Mouse (Mus musculus) kidney, adult 2 months (tissue): Measurements from ENCODE around the gene Sidt1. TPM values are rescaled to one million over a fixed set of nuclear protein-coding genes. Genes with fewer than 3 reads are reported as not detected.
"Not testable (repeated sequence)": the region's sequence is repeated elsewhere in the genome, so short reads cannot be mapped to it uniquely, and the experiment has no call there.

Experiments
- DNase-seq: peaks from one replicate; pipeline ENCODE4 v3.0.0; 2021
- H3K27ac ChIP-seq: fragments of 200-500 bp; 2 replicates; pipeline ENCODE4 v1.5.1; 2012; ENCODE audit warnings: low read depth, low read length, control low read depth, inconsistent platforms; ENCODE audit not compliant: insufficient read depth
- H3K27me3 ChIP-seq: fragments of 200-500 bp; replicated peaks from 2 replicates; pipeline ENCODE4 v1.6.1; 2012; ENCODE audit warnings: mild to moderate bottlenecking, moderate library complexity, low read length, inconsistent platforms; ENCODE audit not compliant: control insufficient read depth, insufficient read depth
- H3K36me3 ChIP-seq: fragments of 200-500 bp; 2 replicates; pipeline ENCODE4 v1.6.1; 2012; ENCODE audit warnings: mild to moderate bottlenecking, moderate library complexity, low read length, inconsistent platforms; ENCODE audit not compliant: control insufficient read depth, insufficient read depth
- H3K4me1 ChIP-seq: fragments of 200-500 bp; 2 replicates; pipeline ENCODE4 v1.6.1; 2011; ENCODE audit warnings: low read length; ENCODE audit not compliant: control insufficient read depth, insufficient read depth
- H3K4me3 ChIP-seq: fragments of 200-500 bp; 2 replicates; pipeline ENCODE4 v1.5.1; 2011; ENCODE audit warnings: mild to moderate bottlenecking, low read depth, low read length, control low read depth; ENCODE audit not compliant: insufficient read depth
- CTCF ChIP-seq: fragments of 200-500 bp; conservative IDR thresholded peaks from 2 replicates; pipeline ENCODE4 v1.5.1; 2011; ENCODE audit warnings: low read depth, mild to moderate bottlenecking, control low read depth, low read length, moderate library complexity, mixed read lengths; ENCODE audit not compliant: insufficient read depth, insufficient read length
- POLR2A ChIP-seq: fragments of 200-500 bp; IDR thresholded peaks from one replicate; pipeline ENCODE4 v1.6.1; 2011; ENCODE audit warnings: low read depth, low read length, control low read depth
- WGBS: fragments of 180-500 bp; shearing (Covaris S2); methylation state at CpG from one replicate; pipeline ENCODE4 v1.1.7; 2018; 5-methylcytosine and 5-hydroxymethylcytosine counted together
- polyA plus RNA-seq: library from polyadenylated mRNA; depleted of rRNA; stranded (reverse); fragments of >200 nt; gene quantifications from 2 replicates; pipeline ENCODE4 v1.2.3, GENCODE M21; 2012

The Sidt1 gene
- polyA plus RNA-seq, 1 experiment, result 1.6 TPM

DNA sequence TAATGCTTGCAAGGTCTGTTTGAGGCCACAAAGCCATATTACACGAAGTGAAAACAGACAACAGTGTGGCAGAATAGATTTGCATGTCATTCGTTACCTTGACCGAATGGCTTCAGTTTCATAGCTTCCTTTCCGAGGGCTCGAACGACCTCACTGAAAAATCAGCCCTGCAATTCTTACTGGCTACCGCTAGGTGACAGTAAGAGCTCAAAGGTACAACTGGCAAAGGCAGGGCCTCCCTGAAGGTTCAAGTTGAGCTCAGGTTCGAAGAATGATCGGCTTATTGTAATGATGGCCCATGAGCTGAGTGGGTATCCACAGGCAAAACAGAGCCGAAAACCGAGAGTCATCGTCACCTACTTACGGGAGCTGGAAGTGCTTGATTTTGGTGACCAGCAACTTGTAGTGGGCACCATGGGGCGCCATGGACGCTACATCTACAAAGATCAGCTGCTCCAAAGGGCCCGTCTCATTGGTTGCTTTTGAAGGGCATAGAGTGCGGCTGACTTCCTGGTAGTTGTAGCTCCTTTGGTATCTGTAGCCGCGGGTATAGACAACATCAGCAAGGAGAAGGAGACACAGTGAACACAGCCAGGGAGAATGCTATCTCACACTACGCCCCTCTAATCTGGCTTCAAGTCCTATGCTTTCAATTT lies 33.4 kb downstream of the Sidt1 start:
- Histone ChIP-seq H3K4me1 (no peaks in the 10 kb centered on the region), H3K27me3 (no peaks in the 10 kb centered on the region), H3K4me3 (no peak overlapping the region), H3K36me3 (no peaks in the 10 kb centered on the region), H3K27ac (no peak overlapping the region)
- no peak for DNase-seq
- no peak for TF ChIP-seq POLR2A
- peak; percentile 54 for TF ChIP-seq CTCF
- 84% methylated on average over 20 of the region's 20 CpGs for WGBS

DNA sequence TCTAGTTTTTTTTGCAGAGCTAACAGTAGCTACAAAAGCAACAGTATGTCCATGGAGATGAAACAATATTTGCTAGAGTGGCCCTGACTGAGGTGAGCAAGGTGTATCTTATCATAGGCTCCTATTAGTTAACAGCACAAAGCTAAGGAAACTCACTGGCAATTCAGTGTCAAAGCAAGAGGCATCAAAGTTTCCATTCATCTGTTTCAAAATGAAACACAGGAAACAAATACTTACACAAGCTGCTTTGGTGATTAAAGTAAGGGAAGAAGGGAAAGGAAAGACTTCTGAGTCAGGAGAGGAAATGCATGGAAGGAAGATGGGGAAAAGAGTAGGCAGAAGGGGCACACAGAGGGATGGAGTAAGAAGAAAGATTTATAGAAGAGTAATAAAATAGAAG lies 39.0 kb downstream of the Sidt1 start:
- H3K4me1 ChIP-seq, result no peaks in the 10 kb centered on the region
- no peak overlapping the region for H3K27ac ChIP-seq
- no peaks in the 10 kb centered on the region for H3K27me3 ChIP-seq
- no peak for TF ChIP-seq CTCF
- TF ChIP-seq POLR2A, result no peak
- no peak overlapping the region for H3K4me3 ChIP-seq
- DNase-seq, result no peak
- H3K36me3 ChIP-seq, result no peaks in the 10 kb centered on the region

DNA sequence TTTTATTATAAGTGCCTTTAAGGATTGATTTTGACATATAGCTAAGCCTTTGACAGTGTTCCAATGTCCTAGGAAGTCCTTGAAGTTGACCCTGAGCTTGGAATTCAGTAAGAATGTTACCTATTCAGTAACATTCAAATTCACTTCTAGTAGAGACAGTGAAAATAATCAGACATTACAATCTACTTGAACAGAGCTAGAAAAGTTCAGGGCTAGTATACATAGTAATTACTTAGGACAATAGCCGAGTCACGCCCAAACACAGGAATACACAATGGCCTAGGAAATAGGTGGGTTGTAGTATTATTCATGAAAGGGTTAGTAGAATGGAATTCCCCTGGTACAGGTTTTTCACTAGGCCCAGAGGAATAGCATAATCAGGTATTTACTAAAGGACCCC lies 40.3 kb downstream of the Sidt1 start:
- 97% methylated on average over 2 of the region's 2 CpGs for whole genome bisulfite sequencing
- not testable (repeated sequence) for H3K27me3 ChIP-seq, H3K27ac ChIP-seq, H3K4me1 ChIP-seq, H3K36me3 ChIP-seq, H3K4me3 ChIP-seq, DNase-seq

DNA sequence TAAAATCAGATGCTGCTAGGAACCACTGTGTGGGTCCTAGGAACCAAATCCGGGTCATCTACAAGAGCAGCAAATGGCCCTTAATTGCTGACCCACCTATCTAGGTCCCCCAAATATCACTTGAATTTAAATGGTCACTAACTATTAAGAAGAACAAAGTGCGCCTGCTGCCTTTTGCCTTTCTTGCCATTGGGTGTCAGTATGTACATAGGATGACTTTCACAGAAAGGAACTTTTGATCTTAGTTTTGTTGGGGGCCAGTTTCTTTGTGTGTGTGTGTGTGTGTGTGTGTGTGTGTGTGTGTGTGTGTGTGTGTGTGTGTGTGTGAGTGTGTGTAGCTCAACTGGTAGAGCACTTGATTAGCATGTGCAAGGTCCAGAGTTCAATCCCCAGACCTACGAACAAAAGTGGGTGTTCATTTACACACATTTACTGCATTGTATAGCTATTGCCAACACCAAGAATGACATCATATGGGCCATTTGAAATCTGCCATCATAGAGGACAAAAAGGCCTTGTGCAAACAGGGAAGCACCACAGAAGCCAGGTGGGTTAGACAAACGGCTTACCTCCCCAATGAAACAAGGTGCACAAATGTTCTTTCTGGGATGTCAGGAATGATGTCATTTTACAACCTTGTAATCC lies 43.9 kb downstream of the Sidt1 start:
- H3K27ac ChIP-seq, result no peak overlapping the region
- no peaks in the 10 kb centered on the region for H3K27me3 ChIP-seq
- H3K4me3 ChIP-seq, result no peak overlapping the region
- no peaks in the 10 kb centered on the region for H3K36me3 ChIP-seq
- DNase-seq, result no peak
- WGBS, result 70% methylated on average over 4 of the region's 4 CpGs
- no peak for TF ChIP-seq CTCF
- TF ChIP-seq POLR2A, result no peak
- no peaks in the 10 kb centered on the region for H3K4me1 ChIP-seq

DNA sequence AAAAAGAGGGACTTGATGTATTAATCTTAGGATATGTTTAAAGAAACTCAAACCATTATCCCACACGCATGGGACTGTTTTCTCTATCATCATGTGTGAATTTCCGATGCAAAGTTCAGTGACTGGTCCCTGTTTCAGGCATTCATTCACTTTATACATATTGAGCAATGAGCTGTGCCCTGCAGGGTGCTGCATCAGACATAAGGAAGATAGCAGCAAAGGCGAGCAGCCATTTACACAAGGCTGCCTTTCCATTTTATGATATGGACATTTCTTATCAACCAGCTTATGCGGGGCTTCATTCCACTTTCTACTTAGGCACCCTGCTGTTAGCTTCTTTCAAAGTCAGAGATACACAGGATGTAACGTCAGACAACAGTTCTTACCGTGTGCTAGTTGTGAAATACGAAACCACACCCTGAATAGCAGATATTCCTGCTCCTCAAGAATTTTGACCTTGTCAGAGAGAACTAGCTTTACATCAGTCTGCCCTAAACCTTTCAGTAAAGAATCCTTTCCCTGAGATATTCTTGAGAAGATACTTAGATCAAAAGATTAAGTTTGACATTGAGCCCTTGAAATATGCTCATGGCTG lies 45.5 kb downstream of the Sidt1 start:
- no peak overlapping the region for H3K27ac ChIP-seq
- no peak for DNase-seq
- no peaks in the 10 kb centered on the region for H3K4me1 ChIP-seq
- no peaks in the 10 kb centered on the region for H3K27me3 ChIP-seq
- WGBS, result 65% methylated on average over 7 of the region's 7 CpGs
- no peak for TF ChIP-seq POLR2A
- no peak for TF ChIP-seq CTCF
- H3K4me3 ChIP-seq, result no peak overlapping the region
- H3K36me3 ChIP-seq, result no peaks in the 10 kb centered on the region

DNA sequence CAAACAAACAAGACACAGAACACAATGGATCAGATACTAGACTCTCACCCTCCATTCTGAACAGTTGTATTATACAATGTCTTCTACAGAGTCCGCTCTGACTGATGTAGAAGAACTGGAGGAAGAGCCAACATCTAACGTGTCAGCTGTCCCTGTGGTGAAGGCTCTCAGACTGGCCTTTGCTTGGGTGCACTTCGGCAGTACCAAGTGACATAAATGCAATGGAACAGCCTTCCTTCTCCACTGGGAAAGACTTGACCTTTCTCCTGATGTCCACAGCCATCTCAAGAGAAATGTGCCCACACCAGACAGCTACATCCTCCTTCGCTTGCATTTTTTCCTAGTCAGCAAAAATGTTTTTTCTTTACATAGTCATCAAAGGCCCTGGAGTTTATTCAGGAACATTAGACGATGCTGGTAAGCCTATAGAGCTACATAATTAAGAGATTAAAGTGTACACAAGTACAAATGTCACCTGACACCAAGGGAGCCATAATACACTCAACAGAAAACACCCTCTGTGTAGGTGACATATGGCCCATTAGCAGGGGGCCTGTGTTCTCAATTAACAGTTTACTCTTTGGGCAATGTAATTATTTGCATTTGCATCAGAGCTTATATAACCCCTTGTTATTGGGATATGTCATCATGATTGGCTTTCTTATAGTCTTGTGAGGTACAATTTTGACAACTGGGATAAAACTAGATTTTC lies 50.2 kb downstream of the Sidt1 start:
- H3K4me1 ChIP-seq, result no peaks in the 10 kb centered on the region
- H3K27ac ChIP-seq, result no peak overlapping the region
- WGBS, result 70% methylated on average over 5 of the region's 5 CpGs
- TF ChIP-seq CTCF, result no peak
- TF ChIP-seq POLR2A, result no peak
- H3K4me3 ChIP-seq, result no peak overlapping the region
- H3K27me3 ChIP-seq, result no peaks in the 10 kb centered on the region
- H3K36me3 ChIP-seq, result no peaks in the 10 kb centered on the region
- no peak for DNase-seq

DNA sequence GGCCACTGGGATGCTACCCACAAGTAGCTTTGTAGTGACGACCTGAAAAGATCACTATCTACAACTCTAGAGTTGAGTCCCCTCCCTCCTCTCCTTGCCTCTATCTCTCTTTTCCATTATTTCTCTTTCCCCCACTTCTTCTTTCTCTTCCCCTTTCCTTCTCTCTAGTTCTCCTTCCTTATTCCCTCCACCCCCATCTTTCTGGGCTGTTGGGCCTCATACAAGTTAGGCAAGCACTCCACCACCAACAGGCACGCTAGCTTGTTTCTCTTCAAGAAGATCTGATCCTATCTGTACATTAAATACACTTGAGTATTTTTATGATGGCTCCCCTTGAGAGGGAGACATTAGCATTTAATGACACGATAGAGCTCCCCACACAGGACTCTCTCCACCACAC lies 51.0 kb downstream of the Sidt1 start:
- Histone ChIP-seq H3K27ac (no peak overlapping the region), H3K4me1 (no peaks in the 10 kb centered on the region), H3K36me3 (no peaks in the 10 kb centered on the region), H3K4me3 (no peak overlapping the region), H3K27me3 (no peaks in the 10 kb centered on the region)
- no peak for TF ChIP-seq CTCF
- no peak for TF ChIP-seq POLR2A
- WGBS, result 84% methylated on average over 3 of the region's 3 CpGs
- DNase-seq, result no peak
